Mouse (Mus musculus): ENCODE results near the gene Arv1.

- TF ChIP-seq POLR2A (IDR thresholded peaks at IDR 0.05; ENCODE audit: insufficient read depth, low read depth, low read length) (no peak), CTCF (IDR thresholded peaks at IDR 0.05; ENCODE audit: insufficient read depth, low read depth, low read length) (no peak)
Observed at GRCm38 (mm10) chr8:124783228-124783627, 61.3 kb downstream of the Arv1 start.
